Mouse (Mus musculus) CD4-positive, CD25-positive, alpha-beta regulatory T cell, adult 4 months (primary cell): ENCODE measurements around the gene Cldn9. TPM values are rescaled to one million over a fixed set of nuclear protein-coding genes. Genes with fewer than 3 reads are reported as not detected.

Experiments used
- ATAC-seq: one replicate; pipeline ENCODE4 v1.8.0; 2017
- polyA plus RNA-seq, 2 experiments: library from polyadenylated mRNA; unstranded; fragments of 100-300 nt; shearing (Covaris generic); gene quantifications; one replicate each; pipeline ENCODE4 v1.2.1; 2017

Gene Cldn9
- polyA plus RNA-seq, 2 experiments from 2014 or later: not detected

DNA sequence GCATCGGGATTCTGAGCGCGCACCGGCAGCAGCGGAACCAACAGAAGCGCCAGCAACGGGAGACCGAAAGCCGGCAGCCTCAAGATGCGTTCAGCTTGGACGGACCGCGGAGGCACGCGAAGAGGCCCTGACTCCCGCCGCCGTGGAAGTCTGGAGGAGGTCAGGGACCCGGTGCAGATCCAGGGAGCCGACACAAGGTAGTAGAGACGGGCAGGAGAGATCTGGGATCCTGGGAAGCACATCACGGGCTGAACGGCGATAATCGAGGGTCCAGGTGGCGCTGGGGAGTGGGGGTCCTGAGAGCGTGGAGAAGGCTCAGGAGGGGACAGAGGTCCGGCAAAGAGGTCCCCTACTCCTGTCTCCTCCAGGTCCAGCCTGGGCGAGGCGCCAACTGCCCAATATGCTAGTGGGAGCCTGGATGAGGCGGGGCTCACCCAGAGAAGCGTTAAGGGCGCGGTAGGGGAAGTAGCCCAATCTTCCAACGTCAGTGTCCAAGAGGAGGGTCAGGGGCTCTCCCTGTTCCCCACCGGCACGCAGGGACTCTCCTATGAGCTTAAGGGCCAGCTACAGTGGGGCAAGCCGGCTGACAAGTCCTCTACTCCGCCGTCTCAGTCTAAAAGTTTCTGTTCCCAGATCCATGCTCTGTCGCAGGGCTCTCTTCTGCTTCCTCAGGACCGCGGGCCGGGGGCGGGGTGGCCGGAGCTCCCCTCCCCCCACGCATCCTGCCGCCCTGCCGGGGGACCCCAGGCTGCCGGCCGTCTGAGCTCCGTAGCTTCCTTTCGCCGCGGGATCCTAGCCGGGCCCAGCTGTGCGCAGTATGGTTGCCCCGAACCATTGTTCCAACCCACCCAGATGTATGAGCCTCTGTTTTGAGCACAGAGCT, 39.0 kb downstream of the Cldn9 start, which contains the start of gene Mmp25:
Mmp25 (minus strand) TSS at position 665 of the 883 bp plus-strand sequence.
- no peak for ATAC-seq

Other genes starting within 250 kb of the Cldn9 start
- not detected for gene Vmn2r117, start 204.3 kb downstream of the Cldn9 start, polyA plus RNA-seq
- gene Zfp213, start 119.8 kb downstream of the Cldn9 start, polyA plus RNA-seq: 1 to 10 TPM; 3.4 to 4.3 TPM
- gene Zfp13, start 84.5 kb downstream of the Cldn9 start, polyA plus RNA-seq: under 1 TPM in 1 of 2 experiments, not detected in 1; 0.38 TPM
- 1 to 10 TPM; 2.2 to 2.9 TPM for gene Zscan10, start 83.2 kb downstream of the Cldn9 start, polyA plus RNA-seq
- gene Mmp25, start 38.7 kb downstream of the Cldn9 start, polyA plus RNA-seq: 1 to 10 TPM in 1 of 2 experiments, under 1 TPM in 1; 0.42 to 1.6 TPM
- under 1 TPM; 0.22 to 0.66 TPM for gene Bicdl2, start 23.5 kb downstream of the Cldn9 start, polyA plus RNA-seq
- gene Hcfc1r1, start 10.4 kb downstream of the Cldn9 start, polyA plus RNA-seq: 10 to 100 TPM; 71.5 to 72.4 TPM
- 10 to 100 TPM; 26.1 to 43.6 TPM for gene Thoc6, start 10.1 kb downstream of the Cldn9 start, polyA plus RNA-seq
- 1 to 10 TPM; 5.3 to 6.2 TPM for gene Tnfrsf12a, start 6.6 kb downstream of the Cldn9 start, polyA plus RNA-seq
- not detected for gene Cldn6, start 4.8 kb downstream of the Cldn9 start, polyA plus RNA-seq
- under 1 TPM; 0.20 to 0.30 TPM for gene 1520401A03Rik, start 38.8 kb upstream of the Cldn9 start, polyA plus RNA-seq
- gene Pkmyt1, start 42.3 kb upstream of the Cldn9 start, polyA plus RNA-seq: 10 to 100 TPM; 10.5 to 13.7 TPM
- 1 to 10 TPM; 2.0 to 2.5 TPM for gene Paqr4, start 56.8 kb upstream of the Cldn9 start, polyA plus RNA-seq
- gene Kremen2, start 61.8 kb upstream of the Cldn9 start, polyA plus RNA-seq: 1 to 10 TPM; 1.8 to 2.4 TPM
- gene Flywch1, start 87.6 kb upstream of the Cldn9 start, polyA plus RNA-seq: 10 to 100 TPM; 15.1 to 21.4 TPM
- gene Flywch2, start 102.1 kb upstream of the Cldn9 start, polyA plus RNA-seq: 1 to 10 TPM; 3.4 to 3.5 TPM
- 100 to 1,000 TPM; 289 to 316 TPM for gene Srrm2, start 106.5 kb upstream of the Cldn9 start, polyA plus RNA-seq
- 100 to 1,000 TPM; 600 to 664 TPM for gene Elob, start 145.1 kb upstream of the Cldn9 start, polyA plus RNA-seq
- not detected for gene Prss33, start 152.0 kb upstream of the Cldn9 start, polyA plus RNA-seq
- not detected for gene Prss32, start 159.8 kb upstream of the Cldn9 start, polyA plus RNA-seq
- gene Prss41, start 160.1 kb upstream of the Cldn9 start, polyA plus RNA-seq: 1 to 10 TPM; 5.6 to 5.7 TPM
- not detected for gene Prss21, start 184.0 kb upstream of the Cldn9 start, polyA plus RNA-seq
- not detected for gene Dcpp1, start 196.8 kb upstream of the Cldn9 start, polyA plus RNA-seq
- not detected for gene Dcpp2, start 196.9 kb upstream of the Cldn9 start, polyA plus RNA-seq
- not detected for gene Dcpp3, start 233.4 kb upstream of the Cldn9 start, polyA plus RNA-seq